22 mouse cellular contexts compared by ENCODE assay signal in genomic region chr7:135240636-135241035, GRCm38 (mm10). TPM values are rescaled to one million over a fixed set of nuclear protein-coding genes. Genes with fewer than 3 reads are reported as not detected.
DNase-seq lines count a peak whose midpoint lies in the region; ATAC-seq and TF ChIP-seq lines count a peak whose summit lies in the region.
"Had no signal": no experiment of that assay in that cellular context is flagged by ENCODE, and none has a peak within 500 bp of the region (broad histone marks: within the 10 kb centered on the region; RNA-seq: fewer than 3 reads in every experiment).

No protein-coding gene starts in this region.

- TF ChIP-seq POLR2A in kidney, adult 2 months (IDR thresholded peaks at IDR 0.05; ENCODE audit: low read depth, low read length): no peak

- ATAC-seq in heart, embryonic 11.5 days (replicated peaks; ENCODE audit: insufficient number of reproducible peaks, low FRiP score, low TSS enrichment): no peak
- ATAC-seq: intestine, embryonic 15.5 days had no signal

- no peaks in the 10 kb centered on the region for H3K27me3 ChIP-seq in heart, embryonic 11.5 days (ENCODE audit: control insufficient read depth, insufficient read depth, low read length)
- no peaks in the 10 kb centered on the region for H3K27me3 ChIP-seq in kidney, adult 2 months (replicated peaks; ENCODE audit: control insufficient read depth, insufficient read depth, low read length)
- H3K27me3 ChIP-seq in midbrain, embryonic 10.5 days (ENCODE audit: low read depth, poor library complexity, severe bottlenecking): no peaks in the 10 kb centered on the region
- H3K27me3 ChIP-seq: hindbrain, embryonic 15.5 days; intestine, embryonic 15.5 days; lung, embryonic 15.5 days had no signal

- no peaks in the 10 kb centered on the region for H3K4me1 ChIP-seq in heart, embryonic 11.5 days (ENCODE audit: control insufficient read depth, insufficient read depth, low read length)
- no peaks in the 10 kb centered on the region for H3K4me1 ChIP-seq in kidney, adult 2 months (ENCODE audit: control insufficient read depth, insufficient read depth, low read length)
- 0 out of 2 replicates have a peak, but pooled peaks cover 3% of the 10 kb centered on the region for H3K4me1 ChIP-seq in midbrain, embryonic 10.5 days

- TF ChIP-seq CTCF in kidney, adult 2 months (conservative IDR thresholded peaks at IDR 0.05; ENCODE audit: insufficient read depth, insufficient read length, low read depth, low read length): no peak

- DNase-seq in heart, adult 11 months: peak; percentile 93
- peak; percentile 29 to 48 for DNase-seq in kidney, postnatal 4 days
- DNase-seq in kidney, adult 2 months: no peak
- peak; percentile 30 to 50 for DNase-seq in heart, adult 9 months (ENCODE audit: low spot score in 2 of 2)
- DNase-seq in lung, postnatal 36 days: peak; percentile 3
- DNase-seq in midbrain, embryonic 10.5 days (ENCODE audit: low spot score): no peak
- DNase-seq: cerebellum, adult 18-20 months; cerebellum, postnatal 36 days; retina, postnatal 1 day; thymus, adult 2 months had no signal

- no peak overlapping the region for H3K4me2 ChIP-seq in heart, embryonic 11.5 days
- H3K4me2 ChIP-seq: hindbrain, embryonic 15.5 days; intestine, embryonic 15.5 days; lung, embryonic 15.5 days had no signal

- H3K9me3 ChIP-seq in heart, embryonic 11.5 days (replicated peaks; ENCODE audit: control insufficient read depth, low read length): no peaks in the 10 kb centered on the region
- no peaks in the 10 kb centered on the region for H3K9me3 ChIP-seq in midbrain, embryonic 10.5 days (replicated peaks)
- H3K9me3 ChIP-seq: hindbrain, embryonic 15.5 days; intestine, embryonic 15.5 days; limb, embryonic 10.5 days; lung, embryonic 15.5 days had no signal

- 77% methylated on average over 2 of the region's 2 CpGs for WGBS in heart, embryonic 11.5 days (ENCODE audit: insufficient replicate concordance)
- 85% methylated on average over 2 of the region's 2 CpGs for WGBS in kidney, adult 2 months
- WGBS in midbrain, embryonic 10.5 days: 88% methylated on average over 2 of the region's 2 CpGs

- H3K27ac ChIP-seq in heart, embryonic 11.5 days (ENCODE audit: low read depth, low read length): no peak overlapping the region
- H3K27ac ChIP-seq in kidney, adult 2 months (ENCODE audit: insufficient read depth, low read depth, low read length): no peak overlapping the region
- H3K27ac ChIP-seq in midbrain, embryonic 10.5 days (replicated peaks): no peak overlapping the region
- H3K27ac ChIP-seq: hindbrain, embryonic 15.5 days; intestine, embryonic 15.5 days; limb, embryonic 10.5 days; lung, embryonic 15.5 days had no signal

- H3K9ac ChIP-seq in heart, embryonic 11.5 days (ENCODE audit: low read depth, low read length): no peak overlapping the region
- H3K9ac ChIP-seq: hindbrain, embryonic 15.5 days; intestine, embryonic 15.5 days; lung, embryonic 15.5 days had no signal

- H3K4me3 ChIP-seq in heart, embryonic 11.5 days (ENCODE audit: low read depth, low read length): no peak overlapping the region
- H3K4me3 ChIP-seq in kidney, adult 2 months (ENCODE audit: insufficient read depth, low read depth, low read length): no peak overlapping the region
- no peak overlapping the region for H3K4me3 ChIP-seq in midbrain, embryonic 10.5 days
- H3K4me3 ChIP-seq: hindbrain, embryonic 15.5 days; intestine, embryonic 15.5 days; limb, embryonic 10.5 days; lung, embryonic 15.5 days had no signal

- H3K36me3 ChIP-seq in heart, embryonic 11.5 days (ENCODE audit: control insufficient read depth, insufficient read depth, low read length): no peaks in the 10 kb centered on the region
- no peaks in the 10 kb centered on the region for H3K36me3 ChIP-seq in kidney, adult 2 months (ENCODE audit: control insufficient read depth, insufficient read depth, low read length)
- H3K36me3 ChIP-seq in midbrain, embryonic 10.5 days: no peaks in the 10 kb centered on the region
- H3K36me3 ChIP-seq: hindbrain, embryonic 15.5 days; intestine, embryonic 15.5 days; limb, embryonic 10.5 days; lung, embryonic 15.5 days had no signal

RNA-seq across cellular contexts. Expression of gene Nps, which starts 17.9 kb away (rescaled TPM):
- polyA plus RNA-seq in heart, embryonic 11.5 days (2014; fragmentation: Nextera tagmentation; extraction: Ambion mirVana): not detected in 2 replicates
- polyA plus RNA-seq in kidney, adult 2 months (2012; rRNA removed): not detected in 2 replicates
- polyA plus RNA-seq in midbrain, embryonic 10.5 days (2016; fragmentation: Nextera tagmentation; extraction: Ambion mirVana): not detected in 2 replicates
- polyA plus RNA-seq: C2C12; forebrain, embryonic 11.5 days; gonadal fat pad, adult 2 months; intestine, embryonic 15.5 days; large intestine, adult 2 months; limb, embryonic 10.5 days; liver, adult 2 months; midbrain, postnatal 0 days; stomach, embryonic 16.5 days; thymus, adult 2 months had no signal

Comparison
In these comparisons a context has a peak if more than half of its experiments do, and no peak if none do; other contexts are left out.
1. DNase-seq: peak in heart, adult 11 months (single experiment), kidney, postnatal 4 days (2 of 2), heart, adult 9 months (2 of 2) and lung, postnatal 36 days (single experiment); none in kidney, adult 2 months (single experiment) and midbrain, embryonic 10.5 days (single experiment).